Mouse (Mus musculus): ENCODE measurements around the gene Copg2. TPM values are rescaled to one million over a fixed set of nuclear protein-coding genes. Genes with fewer than 3 reads are reported as not detected.
A peak's percentile ranks its signal among the peaks of the same experiment; 100 is the strongest.
"Not testable (repeated sequence)": the region's sequence is repeated elsewhere in the genome, so short reads cannot be mapped to it uniquely, and the experiment has no call there.

Copg2 gene
- polyA plus RNA-seq, 1 experiment from 2014 or later, result 36.3 TPM

GRCm38 (mm10) chr6:30891761-30892160 is 4.8 kb downstream of the Copg2 start:
- no peak for DNase-seq (ENCODE audit: low spot score)
- H3K4me1 ChIP-seq (replicated peaks), result peaks cover 16% of the 10 kb centered on the region
- H3K27ac ChIP-seq, result no peak overlapping the region
- H3K27me3 ChIP-seq (ENCODE audit: insufficient read depth, poor library complexity, severe bottlenecking), result no peaks in the 10 kb centered on the region
- H3K9me3 ChIP-seq, result no peaks in the 10 kb centered on the region
- peaks cover 36% of the 10 kb centered on the region for H3K36me3 ChIP-seq
- no peak overlapping the region for H3K4me3 ChIP-seq

DNA sequence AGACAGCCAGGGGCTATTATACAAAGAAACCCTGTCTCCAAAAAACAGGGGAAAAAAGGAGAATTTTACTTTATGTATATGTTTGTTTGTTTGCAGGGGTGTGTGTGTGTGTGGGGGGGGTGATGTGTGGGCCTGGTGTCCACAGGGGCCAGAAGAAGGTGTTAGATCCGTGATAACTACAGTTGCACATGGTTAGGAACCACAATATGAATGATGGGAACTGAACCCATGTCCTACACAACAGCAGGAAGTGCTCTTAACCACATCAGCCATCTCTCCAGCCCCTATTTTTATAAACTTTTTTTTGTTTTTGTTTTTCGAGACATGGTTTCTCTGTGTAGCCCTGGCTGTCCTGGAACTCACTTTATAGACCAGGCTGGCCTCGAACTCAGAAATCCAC is 11.7 kb downstream of the Copg2 start:
- no peak for DNase-seq (ENCODE audit: low spot score)
- H3K27ac ChIP-seq, result no peak overlapping the region
- H3K36me3 ChIP-seq, result peaks cover 70% of the 10 kb centered on the region
- 91% methylated on average over 3 of the region's 3 CpGs for WGBS
- no peaks in the 10 kb centered on the region for H3K27me3 ChIP-seq (ENCODE audit: insufficient read depth, poor library complexity, severe bottlenecking)
- no peaks in the 10 kb centered on the region for H3K4me1 ChIP-seq (replicated peaks)
- H3K4me3 ChIP-seq, result no peak overlapping the region
- H3K9me3 ChIP-seq, result no peaks in the 10 kb centered on the region

- H3K27me3 ChIP-seq (ENCODE audit: insufficient read depth, poor library complexity, severe bottlenecking), result no peaks in the 10 kb centered on the region
- H3K27ac ChIP-seq, result no peak overlapping the region
- H3K4me3 ChIP-seq, result no peak overlapping the region
- 90% methylated on average over 4 of the region's 4 CpGs for WGBS
- H3K9me3 ChIP-seq, result no peaks in the 10 kb centered on the region
- peaks cover 70% of the 10 kb centered on the region for H3K36me3 ChIP-seq
- DNase-seq (ENCODE audit: low spot score), result no peak
- no peaks in the 10 kb centered on the region for H3K4me1 ChIP-seq (replicated peaks)
Observed at GRCm38 (mm10) chr6:30883491-30883890, 13.1 kb downstream of the Copg2 start.

- Histone ChIP-seq H3K4me1 (replicated peaks) (no peaks in the 10 kb centered on the region), H3K27me3 (ENCODE audit: insufficient read depth, poor library complexity, severe bottlenecking) (no peaks in the 10 kb centered on the region), H3K36me3 (peaks cover 76% of the 10 kb centered on the region)
Observed at GRCm38 (mm10) chr6:30876661-30877060, 19.9 kb downstream of the Copg2 start.

GRCm38 (mm10) chr6:30866501-30866900 is 30.1 kb downstream of the Copg2 start:
- Histone ChIP-seq H3K36me3 (peaks cover 8% of the 10 kb centered on the region; the same call in 1 of the 2 replicates), H3K27me3 (ENCODE audit: insufficient read depth, poor library complexity, severe bottlenecking) (no peaks in the 10 kb centered on the region), H3K9me3 (no peaks in the 10 kb centered on the region), H3K27ac (no peak overlapping the region), H3K4me3 (no peak overlapping the region), H3K4me1 (replicated peaks) (no peaks in the 10 kb centered on the region)
- 91% methylated on average over 1 of the region's 1 CpGs for WGBS
- DNase-seq (ENCODE audit: low spot score), result no peak

More at GRCm38 (mm10) chr6:30876661-30877060, 19.9 kb downstream of the Copg2 start:
- no peak for DNase-seq (ENCODE audit: low spot score)
- H3K27ac ChIP-seq, result no peak overlapping the region
- H3K9me3 ChIP-seq, result peaks cover 6% of the 10 kb centered on the region; the same call in 1 of the 2 replicates
- H3K4me3 ChIP-seq, result no peak overlapping the region

DNA sequence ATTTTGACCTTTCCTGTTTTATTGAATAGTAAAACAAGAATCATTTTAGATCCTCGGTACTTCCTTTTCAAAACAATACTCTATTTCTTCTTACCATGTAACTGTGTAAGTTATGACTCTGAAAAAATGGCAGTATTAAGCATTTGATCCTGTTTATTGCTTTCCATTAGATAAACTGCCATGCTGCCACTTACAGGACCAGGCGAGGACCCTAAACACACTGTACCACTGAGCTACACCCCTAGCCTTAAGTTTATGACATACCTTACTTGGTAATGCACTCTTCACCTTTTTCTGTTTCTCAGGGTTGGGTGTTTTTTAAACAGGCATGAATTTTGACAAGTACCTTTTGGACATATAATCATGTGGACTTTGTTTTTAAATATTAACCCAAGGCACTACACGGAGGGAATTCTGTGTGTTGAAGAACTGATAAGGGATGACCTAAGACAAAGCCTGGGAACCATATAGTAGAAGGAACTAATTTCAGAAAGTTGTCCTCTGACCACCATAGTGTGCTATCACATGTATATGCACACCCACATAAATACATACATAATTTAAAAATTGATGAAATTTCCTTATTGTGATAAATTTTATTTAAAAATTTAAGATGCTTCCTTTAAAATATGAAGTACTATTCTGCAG is 31.4 kb downstream of the Copg2 start:
- H3K27me3 ChIP-seq (ENCODE audit: insufficient read depth, poor library complexity, severe bottlenecking), result no peaks in the 10 kb centered on the region
- H3K4me1 ChIP-seq (replicated peaks), result no peaks in the 10 kb centered on the region
- H3K36me3 ChIP-seq, result peaks cover 7% of the 10 kb centered on the region; the same call in 1 of the 2 replicates
- no peak for DNase-seq (ENCODE audit: low spot score)
- H3K9me3 ChIP-seq, result no peaks in the 10 kb centered on the region
- H3K4me3 ChIP-seq, result no peak overlapping the region
- WGBS, result 89% methylated on average over 3 of the region's 3 CpGs
- no peak overlapping the region for H3K27ac ChIP-seq

DNA sequence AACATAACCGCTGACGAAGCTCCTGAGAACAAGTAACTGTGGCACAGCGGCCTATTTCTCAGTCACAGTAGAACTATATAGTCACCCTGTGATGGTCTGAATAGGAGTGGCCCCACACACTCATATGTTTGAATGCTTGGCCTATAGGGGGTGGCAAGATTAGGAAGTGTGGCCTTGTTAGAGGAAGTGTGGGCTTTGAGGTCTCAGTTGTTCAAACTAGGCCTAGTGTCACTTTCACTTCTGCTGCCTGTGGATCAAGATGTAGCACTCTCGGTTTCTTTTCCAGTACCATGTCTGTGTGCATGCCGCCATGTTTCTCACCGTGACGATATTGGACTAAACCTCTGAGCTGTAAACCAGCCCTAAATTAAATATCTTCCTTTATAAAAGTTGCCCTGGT is 40.6 kb downstream of the Copg2 start:
- peaks cover 70% of the 10 kb centered on the region for H3K36me3 ChIP-seq
- H3K4me1 ChIP-seq (replicated peaks), result no peaks in the 10 kb centered on the region
- no peaks in the 10 kb centered on the region for H3K9me3 ChIP-seq
- no peaks in the 10 kb centered on the region for H3K27me3 ChIP-seq (ENCODE audit: insufficient read depth, poor library complexity, severe bottlenecking)
- 97% methylated on average over 7 of the region's 7 CpGs for WGBS
- no peak overlapping the region for H3K4me3 ChIP-seq
- no peak for DNase-seq (ENCODE audit: low spot score)
- H3K27ac ChIP-seq, result no peak overlapping the region

GRCm38 (mm10) chr6:30855205-30855604 is 41.4 kb downstream of the Copg2 start:
- H3K9me3 ChIP-seq, result no peaks in the 10 kb centered on the region
- WGBS, result 90% methylated on average over 2 of the region's 2 CpGs
- no peak for DNase-seq (ENCODE audit: low spot score)

GRCm38 (mm10) chr6:30849818-30850217 is 46.8 kb downstream of the Copg2 start:
- H3K4me1 ChIP-seq (replicated peaks), result no peaks in the 10 kb centered on the region
- H3K9me3 ChIP-seq, result peaks cover 4% of the 10 kb centered on the region; the same call in 1 of the 2 replicates
- no peak overlapping the region for H3K4me3 ChIP-seq
- H3K36me3 ChIP-seq, result peaks cover 51% of the 10 kb centered on the region
- H3K27ac ChIP-seq, result no peak overlapping the region
- H3K27me3 ChIP-seq (ENCODE audit: insufficient read depth, poor library complexity, severe bottlenecking), result no peaks in the 10 kb centered on the region
- no peak for DNase-seq (ENCODE audit: low spot score)
- WGBS, result 88% methylated on average over 2 of the region's 2 CpGs

More at GRCm38 (mm10) chr6:30855205-30855604, 41.4 kb downstream of the Copg2 start:
- H3K27me3 ChIP-seq (ENCODE audit: insufficient read depth, poor library complexity, severe bottlenecking), result no peaks in the 10 kb centered on the region
- no peaks in the 10 kb centered on the region for H3K4me1 ChIP-seq (replicated peaks)
- H3K27ac ChIP-seq, result no peak overlapping the region
- H3K36me3 ChIP-seq, result peaks cover 64% of the 10 kb centered on the region
- H3K4me3 ChIP-seq, result no peak overlapping the region

- Histone ChIP-seq H3K9me3 (no peaks in the 10 kb centered on the region), H3K4me1 (replicated peaks) (0 out of 2 replicates have a peak, but pooled peaks cover 2% of the 10 kb centered on the region), H3K36me3 (peaks cover 13% of the 10 kb centered on the region), H3K4me3 (no peak overlapping the region), H3K27ac (no peak overlapping the region), H3K27me3 (ENCODE audit: insufficient read depth, poor library complexity, severe bottlenecking) (no peaks in the 10 kb centered on the region)
- WGBS, result 53% methylated on average over 2 of the region's 2 CpGs
- DNase-seq (ENCODE audit: low spot score), result no peak
Observed at GRCm38 (mm10) chr6:30832241-30832640, 64.4 kb downstream of the Copg2 start.

GRCm38 (mm10) chr6:30813626-30814025 is 83.0 kb downstream of the Copg2 start:
- no peaks in the 10 kb centered on the region for H3K27me3 ChIP-seq (ENCODE audit: insufficient read depth, poor library complexity, severe bottlenecking)
- H3K36me3 ChIP-seq, result peaks cover 25% of the 10 kb centered on the region
- DNase-seq (ENCODE audit: low spot score), result no peak
- no peak overlapping the region for H3K27ac ChIP-seq
- no peaks in the 10 kb centered on the region for H3K9me3 ChIP-seq
- no peak overlapping the region for H3K4me3 ChIP-seq
- no peaks in the 10 kb centered on the region for H3K4me1 ChIP-seq (replicated peaks)

DNA sequence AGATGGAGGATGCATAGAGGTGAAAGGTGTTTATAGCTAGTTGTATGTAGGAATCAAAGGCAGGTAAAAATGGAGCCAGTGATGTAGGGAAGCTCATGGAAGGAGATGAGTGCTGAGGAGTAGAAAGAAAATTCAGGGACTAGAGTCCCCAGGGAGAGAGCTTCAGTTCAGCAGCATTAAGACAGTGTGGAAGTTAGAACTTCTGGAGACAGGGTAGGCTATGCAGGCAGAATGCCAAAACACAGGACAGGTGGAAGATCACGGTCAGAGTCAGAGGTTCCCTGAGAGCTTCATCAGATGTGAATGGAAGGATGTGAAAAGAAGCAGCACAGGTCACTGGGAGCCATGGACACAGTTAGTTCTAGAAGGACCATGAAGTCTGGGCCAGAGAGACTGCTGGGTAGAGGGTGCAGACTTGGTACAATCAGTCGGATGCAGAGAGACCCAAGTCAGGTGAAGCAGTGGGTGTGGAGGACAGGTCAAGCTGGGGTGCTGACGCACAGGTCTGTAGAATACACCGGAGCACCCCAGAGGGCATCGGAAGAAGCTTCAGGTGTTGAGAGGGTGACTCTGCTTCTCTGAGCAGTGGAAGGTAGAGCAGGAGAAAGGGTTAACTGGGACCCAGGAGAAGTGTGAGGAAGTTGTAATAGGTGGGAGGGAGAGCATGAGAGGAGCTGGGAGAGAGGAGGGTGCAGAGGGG is 91.4 kb downstream of the Copg2 start:
- Histone ChIP-seq H3K27ac (peak overlapping the region; percentile 2; the same call in 1 of the 2 replicates), H3K4me1 (replicated peaks) (0 out of 2 replicates have a peak, but pooled peaks cover 3% of the 10 kb centered on the region), H3K4me3 (no peak overlapping the region), H3K36me3 (peaks cover 42% of the 10 kb centered on the region), H3K27me3 (ENCODE audit: insufficient read depth, poor library complexity, severe bottlenecking) (no peaks in the 10 kb centered on the region), H3K9me3 (no peaks in the 10 kb centered on the region)
- DNase-seq (ENCODE audit: low spot score), result no peak
- WGBS, result 95% methylated on average over 5 of the region's 5 CpGs

DNA sequence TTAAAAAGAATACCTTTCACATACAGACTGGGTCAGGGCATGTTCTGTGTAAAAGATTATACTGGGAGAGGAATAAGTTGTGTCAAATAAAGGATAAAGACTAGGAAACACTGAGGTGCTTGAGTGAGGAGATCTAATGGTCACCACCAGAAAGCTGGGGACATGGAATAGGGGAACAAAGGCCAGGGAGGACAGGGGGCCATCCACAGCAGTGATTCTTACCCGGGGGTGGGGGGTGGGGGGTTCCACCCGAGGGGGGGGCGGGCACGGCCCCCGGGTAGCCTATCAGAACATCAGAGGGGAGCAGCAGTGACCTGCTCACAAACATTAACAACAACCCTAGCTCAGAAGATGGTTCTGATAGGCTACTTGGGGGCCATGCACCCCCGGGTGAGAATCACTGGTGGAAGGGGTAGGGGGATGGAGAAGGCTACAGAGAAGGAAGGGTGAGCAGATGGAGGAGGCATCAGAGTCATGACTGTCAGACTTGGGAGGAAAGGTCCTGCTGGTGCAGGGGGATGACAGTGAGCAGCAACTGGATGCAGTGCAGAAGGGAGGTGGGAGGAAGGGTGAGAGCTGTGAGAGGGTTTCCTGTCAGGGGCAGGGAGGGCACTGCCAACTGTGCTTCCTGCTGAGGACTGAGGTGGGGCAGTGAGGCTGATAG is 92.1 kb downstream of the Copg2 start:
- 75% methylated on average over 6 of the region's 6 CpGs for WGBS
- Histone ChIP-seq H3K36me3 (peaks cover 37% of the 10 kb centered on the region), H3K27ac (peak overlapping the region; percentile 2; the same call in 1 of the 2 replicates)
- H3K4me3 ChIP-seq; H3K4me1 ChIP-seq (replicated peaks); H3K9me3 ChIP-seq; H3K27me3 ChIP-seq (ENCODE audit: insufficient read depth, poor library complexity, severe bottlenecking): not testable (repeated sequence)
- peak; percentile 15 for DNase-seq (ENCODE audit: low spot score)
